Mouse (Mus musculus): ENCODE data around the gene Alk. TPM values are rescaled to one million over a fixed set of nuclear protein-coding genes. Genes with fewer than 3 reads are reported as not detected.

Gene Alk
- polyA plus RNA-seq, 1 experiment from 2014 or later = 2.0 TPM

GRCm38 (mm10) chr17:71871981-71872380 lies 732.4 kb downstream of the Alk start:
- H3K4me1 ChIP-seq = peaks cover 8% of the 10 kb centered on the region

GRCm38 (mm10) chr17:71870641-71871040 lies 733.8 kb downstream of the Alk start:
- no peaks in the 10 kb centered on the region for H3K9me3 ChIP-seq (replicated peaks)
- no peaks in the 10 kb centered on the region for H3K36me3 ChIP-seq (ENCODE audit: poor library complexity, severe bottlenecking)
- H3K9ac ChIP-seq = no peak overlapping the region
- peaks cover 8% of the 10 kb centered on the region for H3K4me1 ChIP-seq
- no peak overlapping the region for H3K4me2 ChIP-seq
- no peak for ATAC-seq
- H3K4me3 ChIP-seq = no peak overlapping the region
- H3K27ac ChIP-seq = no peak overlapping the region
- WGBS = 100% methylated on average over 1 of the region's 1 CpGs
- no peaks in the 10 kb centered on the region for H3K27me3 ChIP-seq

More at GRCm38 (mm10) chr17:71871981-71872380, 732.4 kb downstream of the Alk start:
- Histone ChIP-seq H3K27ac (no peak overlapping the region), H3K9me3 (replicated peaks) (no peaks in the 10 kb centered on the region), H3K27me3 (no peaks in the 10 kb centered on the region), H3K4me3 (no peak overlapping the region), H3K4me2 (no peak overlapping the region), H3K36me3 (ENCODE audit: poor library complexity, severe bottlenecking) (no peaks in the 10 kb centered on the region), H3K9ac (no peak overlapping the region)
- WGBS = 89% methylated on average over 7 of the region's 7 CpGs
- no peak for ATAC-seq

DNA sequence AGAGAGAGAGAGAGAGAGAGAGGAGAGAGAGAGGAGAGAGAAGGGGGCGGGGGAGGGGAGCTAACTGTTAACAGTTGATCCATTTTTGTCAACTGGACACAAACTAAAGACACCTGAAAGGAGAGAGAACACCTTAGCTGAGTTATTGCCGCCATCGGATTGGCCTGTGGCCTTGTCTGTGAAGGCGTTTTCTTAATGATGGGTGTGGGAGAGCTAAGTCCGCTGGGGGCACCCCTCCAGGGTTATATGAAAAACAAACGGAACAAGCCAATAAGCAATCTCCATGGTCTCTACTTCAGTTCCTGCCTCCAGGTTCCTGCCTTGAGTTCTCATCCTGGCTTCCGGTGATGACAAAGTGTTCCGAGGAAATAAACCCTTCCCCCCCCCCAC lies 734.2 kb downstream of the Alk start:
- WGBS = 89% methylated on average over 8 of the region's 8 CpGs
- Histone ChIP-seq H3K27ac (no peak overlapping the region), H3K36me3 (ENCODE audit: poor library complexity, severe bottlenecking) (no peaks in the 10 kb centered on the region), H3K9me3 (replicated peaks) (no peaks in the 10 kb centered on the region), H3K9ac (no peak overlapping the region), H3K4me3 (no peak overlapping the region), H3K4me2 (no peak overlapping the region), H3K4me1 (peaks cover 8% of the 10 kb centered on the region), H3K27me3 (no peaks in the 10 kb centered on the region)
- no peak for ATAC-seq

DNA sequence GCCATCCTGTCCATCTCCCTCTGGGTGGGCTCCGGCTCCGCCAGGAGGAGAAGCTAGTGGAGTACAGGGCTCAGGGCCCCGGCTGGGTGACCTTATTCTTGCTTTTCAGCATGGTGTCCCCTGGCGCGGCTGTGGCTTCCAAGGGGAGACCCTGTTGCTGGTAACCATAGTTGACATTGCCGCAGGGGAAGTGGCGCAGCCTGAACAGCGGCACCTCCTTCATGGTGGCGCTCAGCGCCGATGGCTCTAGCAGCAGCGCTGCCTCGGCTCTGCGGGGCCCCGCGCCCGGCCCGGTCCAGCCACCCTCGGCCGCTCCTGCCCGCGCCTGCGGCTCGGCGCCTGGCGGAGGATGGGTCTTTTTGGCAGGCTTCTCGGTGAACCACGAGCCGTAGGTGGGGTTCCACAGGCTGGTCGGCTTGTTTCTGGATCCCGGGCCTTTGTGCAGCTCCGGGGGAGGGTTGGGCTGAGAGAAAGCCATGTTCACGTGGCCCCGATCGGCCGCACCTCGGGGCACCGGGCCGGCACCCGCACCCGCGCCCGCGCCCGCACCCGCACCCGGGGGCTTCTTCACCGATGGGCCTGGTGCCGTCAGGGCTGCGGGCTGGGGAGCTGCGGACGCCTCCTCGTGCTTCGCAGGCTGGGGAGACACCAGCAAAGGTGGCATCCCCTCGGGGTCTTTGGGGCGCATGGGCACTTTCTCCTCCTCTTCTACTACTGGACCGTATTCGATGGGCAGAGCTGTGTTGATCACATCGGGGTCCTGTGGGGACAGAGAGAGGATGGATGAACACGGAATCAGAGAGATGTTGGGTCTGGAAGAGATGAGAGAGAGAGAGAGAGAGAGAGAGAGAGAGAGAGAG lies 734.8 kb downstream of the Alk start:
- H3K4me2 ChIP-seq = peak overlapping the region; percentile 74
- H3K27ac ChIP-seq = no peak overlapping the region
- H3K4me1 ChIP-seq = peaks cover 8% of the 10 kb centered on the region

DNA sequence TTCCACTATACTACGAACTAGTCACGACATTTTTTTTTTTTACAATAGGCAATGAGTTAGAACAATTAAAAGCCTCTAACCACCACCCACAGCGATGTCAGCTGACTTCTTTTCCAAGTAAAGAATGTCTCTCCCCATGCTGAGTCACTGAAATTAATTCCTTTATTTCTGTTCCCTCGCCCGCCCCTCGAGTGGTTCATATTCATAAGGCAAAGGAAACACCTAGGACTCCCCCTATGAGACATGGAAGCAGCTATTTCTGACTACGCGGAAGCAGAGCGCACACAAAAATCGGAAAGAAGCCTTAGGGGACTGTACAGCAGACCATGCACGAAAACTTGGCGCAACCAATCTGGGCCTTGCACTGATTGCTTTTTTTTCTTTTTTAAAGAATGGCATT lies 735.6 kb downstream of the Alk start:
- H3K9me3 ChIP-seq (replicated peaks) = no peaks in the 10 kb centered on the region
- H3K9ac ChIP-seq = no peak overlapping the region
- H3K36me3 ChIP-seq (ENCODE audit: poor library complexity, severe bottlenecking) = no peaks in the 10 kb centered on the region
- 59% methylated on average over 12 of the region's 12 CpGs for WGBS
- ATAC-seq = 0 out of 2 replicates have a peak, but pooled peaks have one; percentile 28
- H3K27ac ChIP-seq = no peak overlapping the region
- peak overlapping the region; percentile 74 for H3K4me2 ChIP-seq
- H3K4me1 ChIP-seq = peaks cover 8% of the 10 kb centered on the region
- H3K27me3 ChIP-seq = no peaks in the 10 kb centered on the region
- H3K4me3 ChIP-seq = no peak overlapping the region

More for the DNA sequence above, 734.8 kb downstream of the Alk start:
- Histone ChIP-seq H3K4me3 (peak overlapping the region; percentile 46), H3K36me3 (ENCODE audit: poor library complexity, severe bottlenecking) (no peaks in the 10 kb centered on the region), H3K9me3 (replicated peaks) (no peaks in the 10 kb centered on the region), H3K27me3 (no peaks in the 10 kb centered on the region), H3K9ac (peak overlapping the region; percentile 72)
- peak; percentile 81 for ATAC-seq
- WGBS = 6% methylated on average over 48 of the region's 60 CpGs

GRCm38 (mm10) chr17:71867892-71868291 lies 736.5 kb downstream of the Alk start:
- no peak overlapping the region for H3K9ac ChIP-seq
- 88% methylated on average over 2 of the region's 2 CpGs for WGBS
- no peaks in the 10 kb centered on the region for H3K27me3 ChIP-seq
- H3K27ac ChIP-seq = no peak overlapping the region
- no peak for ATAC-seq
- H3K36me3 ChIP-seq (ENCODE audit: poor library complexity, severe bottlenecking) = no peaks in the 10 kb centered on the region
- H3K4me1 ChIP-seq = peaks cover 8% of the 10 kb centered on the region
- no peaks in the 10 kb centered on the region for H3K9me3 ChIP-seq (replicated peaks)
- no peak overlapping the region for H3K4me3 ChIP-seq
- H3K4me2 ChIP-seq = no peak overlapping the region

DNA sequence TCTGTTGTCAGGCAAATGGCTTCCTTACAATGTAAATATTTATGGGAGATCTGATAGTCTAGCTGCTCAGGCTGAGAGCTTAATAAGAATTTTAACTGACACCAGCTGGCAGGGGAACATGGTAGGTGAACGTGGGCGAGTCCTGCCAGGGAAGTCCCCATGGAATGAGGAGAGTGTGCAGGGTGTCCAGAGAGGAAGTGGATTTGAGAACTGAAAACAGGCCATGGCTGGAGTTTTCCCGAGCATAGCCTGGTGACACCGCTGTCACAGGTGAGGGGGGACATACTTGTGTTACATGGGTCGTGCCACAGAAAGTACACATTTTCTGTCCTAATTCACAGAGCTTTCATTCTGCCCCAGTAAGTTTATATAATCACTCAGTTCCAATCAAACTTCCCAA lies 739.0 kb downstream of the Alk start:
- Histone ChIP-seq H3K36me3 (ENCODE audit: poor library complexity, severe bottlenecking) (no peaks in the 10 kb centered on the region), H3K27ac (no peak overlapping the region), H3K9me3 (replicated peaks) (no peaks in the 10 kb centered on the region), H3K4me1 (peaks cover 8% of the 10 kb centered on the region), H3K9ac (no peak overlapping the region), H3K27me3 (no peaks in the 10 kb centered on the region), H3K4me3 (no peak overlapping the region), H3K4me2 (no peak overlapping the region)
- ATAC-seq = no peak
- WGBS = 91% methylated on average over 5 of the region's 5 CpGs

DNA sequence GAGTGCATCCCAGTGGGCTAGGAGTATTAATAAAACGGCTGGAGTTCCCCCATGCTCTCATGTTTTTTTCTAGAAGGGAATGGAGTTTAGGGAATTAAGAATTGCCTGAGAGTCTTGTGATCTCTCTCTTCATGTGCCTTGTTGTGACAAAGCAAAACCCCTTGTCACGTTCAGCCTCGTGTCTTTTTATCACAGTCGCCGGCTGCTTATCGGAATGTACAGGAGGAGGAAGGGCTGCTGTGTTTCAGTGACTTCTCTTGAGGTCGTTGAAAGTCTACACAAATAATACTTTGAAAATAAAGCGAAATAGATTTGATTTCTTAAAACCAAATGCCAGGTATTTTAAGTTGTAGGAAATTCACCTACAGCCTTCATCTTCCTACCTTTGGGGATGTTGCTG lies 740.4 kb downstream of the Alk start:
- Histone ChIP-seq H3K9ac (no peak overlapping the region), H3K27me3 (no peaks in the 10 kb centered on the region), H3K9me3 (replicated peaks) (no peaks in the 10 kb centered on the region), H3K36me3 (ENCODE audit: poor library complexity, severe bottlenecking) (peaks cover 8% of the 10 kb centered on the region), H3K27ac (no peak overlapping the region), H3K4me1 (peaks cover 4% of the 10 kb centered on the region), H3K4me2 (no peak overlapping the region), H3K4me3 (no peak overlapping the region)
- 90% methylated on average over 8 of the region's 8 CpGs for WGBS
- no peak for ATAC-seq

- Histone ChIP-seq H3K4me1 (no peaks in the 10 kb centered on the region), H3K27ac (no peak overlapping the region), H3K4me2 (no peak overlapping the region), H3K27me3 (no peaks in the 10 kb centered on the region), H3K9me3 (replicated peaks) (no peaks in the 10 kb centered on the region), H3K9ac (no peak overlapping the region), H3K4me3 (no peak overlapping the region), H3K36me3 (ENCODE audit: poor library complexity, severe bottlenecking) (peaks cover 13% of the 10 kb centered on the region)
- WGBS = 85% methylated on average over 4 of the region's 4 CpGs
- ATAC-seq = no peak
Measured at GRCm38 (mm10) chr17:71862895-71863294, 741.5 kb downstream of the Alk start.

DNA sequence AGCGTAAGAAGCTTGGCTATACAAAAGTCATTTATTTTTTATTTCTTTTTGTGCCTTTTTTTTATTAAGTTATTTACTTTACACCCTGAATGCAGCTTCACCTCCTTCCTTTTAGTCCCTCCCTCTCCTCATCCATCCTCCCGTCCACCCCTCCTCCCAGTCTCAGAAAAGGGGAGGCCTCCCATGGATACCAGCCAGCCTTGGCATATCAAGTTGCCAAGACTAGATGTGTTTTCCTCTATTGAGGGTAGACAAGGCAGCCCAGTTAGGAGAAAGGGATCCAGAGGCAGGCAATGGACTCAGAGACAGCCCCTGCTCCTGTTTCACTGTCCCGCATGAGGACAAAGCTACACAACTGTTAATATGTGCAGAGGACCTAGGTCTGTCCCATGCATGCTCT lies 742.2 kb downstream of the Alk start:
- ATAC-seq = no peak
- Histone ChIP-seq H3K4me3 (no peak overlapping the region), H3K27ac (no peak overlapping the region), H3K9ac (no peak overlapping the region), H3K27me3 (no peaks in the 10 kb centered on the region), H3K4me1 (no peaks in the 10 kb centered on the region), H3K9me3 (replicated peaks) (no peaks in the 10 kb centered on the region), H3K36me3 (ENCODE audit: poor library complexity, severe bottlenecking) (peaks cover 13% of the 10 kb centered on the region), H3K4me2 (no peak overlapping the region)
- WGBS = 80% methylated on average over 3 of the region's 3 CpGs

DNA sequence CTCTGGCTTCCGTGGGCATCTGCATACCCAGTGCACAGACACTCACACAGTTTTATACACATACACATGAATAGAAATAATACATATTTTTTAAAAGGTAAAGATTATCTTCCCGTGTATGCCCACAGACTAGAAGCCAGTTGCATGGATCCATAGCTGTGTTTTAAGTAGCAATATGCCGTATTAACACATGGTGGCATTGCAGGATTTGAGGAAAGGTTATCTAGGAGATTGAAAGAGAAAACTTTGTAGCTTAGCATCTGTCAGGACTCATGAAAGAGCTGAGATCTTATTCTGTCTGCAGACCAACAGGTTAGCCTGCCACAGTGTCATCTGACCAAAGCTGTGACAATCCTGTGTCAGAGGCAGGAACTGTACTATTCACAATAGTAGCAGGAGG lies 772.5 kb downstream of the Alk start:
- Histone ChIP-seq H3K27me3 (no peaks in the 10 kb centered on the region), H3K4me2 (no peak overlapping the region), H3K9me3 (replicated peaks) (no peaks in the 10 kb centered on the region), H3K27ac (no peak overlapping the region), H3K36me3 (ENCODE audit: poor library complexity, severe bottlenecking) (peaks cover 21% of the 10 kb centered on the region), H3K4me3 (no peak overlapping the region), H3K4me1 (peaks cover 3% of the 10 kb centered on the region; the same call in 1 of the 2 replicates), H3K9ac (no peak overlapping the region)
- WGBS = 93% methylated on average over 3 of the region's 3 CpGs
- no peak for ATAC-seq

GRCm38 (mm10) chr17:71828647-71829414 lies 775.6 kb downstream of the Alk start:
- Histone ChIP-seq H3K4me1 (peaks cover 3% of the 10 kb centered on the region; the same call in 1 of the 2 replicates), H3K4me2 (no peak overlapping the region), H3K9me3 (replicated peaks) (no peaks in the 10 kb centered on the region), H3K9ac (no peak overlapping the region), H3K36me3 (ENCODE audit: poor library complexity, severe bottlenecking) (peaks cover 31% of the 10 kb centered on the region), H3K27me3 (no peaks in the 10 kb centered on the region), H3K4me3 (no peak overlapping the region), H3K27ac (no peak overlapping the region)
- ATAC-seq = no peak
- 75% methylated on average over 12 of the region's 12 CpGs for WGBS
